Mouse (Mus musculus) lung, embryonic 14.5 days (tissue): Measurements from ENCODE around the gene Ifnk. TPM values are rescaled to one million over a fixed set of nuclear protein-coding genes. Genes with fewer than 3 reads are reported as not detected.
A peak's percentile ranks its signal among the peaks of the same experiment; 100 is the strongest.

ENCODE experiments used
- ATAC-seq: fragments of 200-750 bp; cut with Nextera tagmentation; 2 replicates; pipeline ENCODE4 v1.8.0; 2017; ENCODE audit warnings: mild to moderate bottlenecking, moderate TSS enrichment, moderate library complexity; ENCODE audit not compliant: insufficient read depth
- DNase-seq: peaks from one replicate; pipeline ENCODE4 v3.0.0-alpha.2; 2015
- H3K27ac ChIP-seq: fragments of 300-500 bp; sonication (generic); 2 replicates; pipeline ENCODE4 v1.5.1; 2014; ENCODE audit warnings: low read depth, mild to moderate bottlenecking, moderate library complexity
- H3K27me3 ChIP-seq: fragments of 300-500 bp; sonication (generic); 2 replicates; pipeline ENCODE4 v1.6.1; 2014; ENCODE audit warnings: low read length, control low read depth; ENCODE audit not compliant: insufficient read depth
- H3K36me3 ChIP-seq: fragments of 300-500 bp; sonication (generic); 2 replicates; pipeline ENCODE4 v1.6.1; 2014; ENCODE audit warnings: control low read depth; ENCODE audit not compliant: insufficient read depth
- H3K4me1 ChIP-seq: fragments of 300-500 bp; sonication (generic); 2 replicates; pipeline ENCODE4 v1.6.1; 2014; ENCODE audit warnings: antibody characterized with exemption, control low read depth; ENCODE audit not compliant: insufficient read depth
- H3K4me2 ChIP-seq: fragments of 300-500 bp; sonication (generic); 2 replicates; pipeline ENCODE4 v1.6.1; 2014; ENCODE audit warnings: mild to moderate bottlenecking
- H3K4me3 ChIP-seq: fragments of 300-500 bp; sonication (generic); 2 replicates; pipeline ENCODE4 v1.5.1; 2014; ENCODE audit warnings: low read depth, low read length
- H3K9ac ChIP-seq: fragments of 300-500 bp; sonication (generic); 2 replicates; pipeline ENCODE4 v1.6.1; 2014
- H3K9me3 ChIP-seq: fragments of 300-500 bp; sonication (generic); 2 replicates; pipeline ENCODE4 v1.6.1; 2016; ENCODE audit warnings: low read depth, low read length, control low read depth
- CTCF ChIP-seq: IDR thresholded peaks from 2 replicates; pipeline ENCODE4 v1.5.1; 2016; ENCODE audit warnings: antibody characterized with exemption, low read depth
- WGBS: fragments of 180-500 bp; shearing (Covaris S2); extraction: QIAGEN DNeasy Blood & Tissue Kit; methylation state at CpG from one replicate; pipeline ENCODE4 v1.1.7; 2014; 5-methylcytosine and 5-hydroxymethylcytosine counted together
- polyA plus RNA-seq: library from polyadenylated mRNA; unstranded; fragments of >200 nt; fragmentation: Nextera tagmentation; extraction: Ambion mirVana; gene quantifications from 2 replicates; pipeline ENCODE4 v1.2.1, GENCODE M21; 2014

The Ifnk gene
- polyA plus RNA-seq, 1 experiment from 2014 or later = 0.39 TPM

DNA sequence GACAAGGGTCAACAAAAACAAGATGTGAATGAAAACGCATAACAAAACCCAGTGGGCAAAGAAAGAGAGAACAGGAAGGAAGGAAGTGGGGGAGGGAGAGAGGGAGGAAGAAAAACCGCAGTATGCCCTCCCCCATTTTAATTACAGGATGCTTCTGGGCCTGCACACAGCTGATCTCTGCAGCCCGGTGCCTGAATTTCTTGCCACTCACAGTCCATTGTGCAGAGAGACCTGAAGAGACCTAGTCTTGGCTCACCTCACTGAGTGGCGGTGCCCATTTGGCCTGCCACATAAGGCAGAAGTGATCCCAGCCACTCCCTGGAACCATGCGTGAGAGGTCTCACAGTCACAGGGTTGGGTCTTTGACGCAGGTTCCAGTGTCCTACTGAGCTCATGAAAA is 13.8 kb upstream of the Ifnk start:
- TF ChIP-seq CTCF = no peak
- H3K4me2 ChIP-seq = no peak overlapping the region
- peaks cover 9% of the 10 kb centered on the region; the same call in 1 of the 2 replicates for H3K4me1 ChIP-seq
- no peaks in the 10 kb centered on the region for H3K9me3 ChIP-seq
- no peak overlapping the region for H3K9ac ChIP-seq
- H3K4me3 ChIP-seq = no peak overlapping the region
- WGBS = 62% methylated on average over 6 of the region's 6 CpGs
- no peaks in the 10 kb centered on the region for H3K36me3 ChIP-seq
- DNase-seq (no peak), ATAC-seq (no peak)
- no peak overlapping the region for H3K27ac ChIP-seq
- no peaks in the 10 kb centered on the region for H3K27me3 ChIP-seq

GRCm38 (mm10) chr4:35140317-35140716 is 11.5 kb upstream of the Ifnk start:
- no peak overlapping the region for H3K9ac ChIP-seq
- H3K9me3 ChIP-seq = no peaks in the 10 kb centered on the region
- no peak for ATAC-seq
- no peaks in the 10 kb centered on the region for H3K36me3 ChIP-seq
- H3K4me2 ChIP-seq = no peak overlapping the region
- no peak for TF ChIP-seq CTCF
- WGBS = 49% methylated on average over 6 of the region's 6 CpGs
- no peaks in the 10 kb centered on the region for H3K27me3 ChIP-seq
- H3K4me1 ChIP-seq = peaks cover 5% of the 10 kb centered on the region; the same call in 1 of the 2 replicates
- no peak overlapping the region for H3K27ac ChIP-seq
- no peak for DNase-seq
- no peak overlapping the region for H3K4me3 ChIP-seq

GRCm38 (mm10) chr4:35143472-35144102 is 8.3 kb upstream of the Ifnk start:
- Histone ChIP-seq H3K9me3 (no peaks in the 10 kb centered on the region), H3K4me2 (no peak overlapping the region), H3K4me3 (no peak overlapping the region), H3K9ac (no peak overlapping the region), H3K27me3 (no peaks in the 10 kb centered on the region), H3K36me3 (no peaks in the 10 kb centered on the region), H3K27ac (peak overlapping the region; percentile 12; the same call in 1 of the 2 replicates), H3K4me1 (no peaks in the 10 kb centered on the region)
- DNase-seq (no peak), ATAC-seq (no peak)
- WGBS = 57% methylated on average over 12 of the region's 12 CpGs
- no peak for TF ChIP-seq CTCF

- no peak overlapping the region for H3K4me3 ChIP-seq
- TF ChIP-seq CTCF = no peak
- no peaks in the 10 kb centered on the region for H3K4me1 ChIP-seq
- H3K9ac ChIP-seq = no peak overlapping the region
- no peak for DNase-seq
- H3K36me3 ChIP-seq = no peaks in the 10 kb centered on the region
- no peaks in the 10 kb centered on the region for H3K27me3 ChIP-seq
- ATAC-seq = no peak
- WGBS = 77% methylated on average over 10 of the region's 10 CpGs
- H3K4me2 ChIP-seq = no peak overlapping the region
- no peak overlapping the region for H3K27ac ChIP-seq
- H3K9me3 ChIP-seq = no peaks in the 10 kb centered on the region
Observed at GRCm38 (mm10) chr4:35145726-35146125, 6.1 kb upstream of the Ifnk start.

GRCm38 (mm10) chr4:35146597-35146996 is 5.3 kb upstream of the Ifnk start:
- Histone ChIP-seq H3K27ac (no peak overlapping the region), H3K4me1 (no peaks in the 10 kb centered on the region), H3K9ac (no peak overlapping the region), H3K36me3 (no peaks in the 10 kb centered on the region), H3K4me2 (no peak overlapping the region), H3K4me3 (no peak overlapping the region), H3K9me3 (no peaks in the 10 kb centered on the region), H3K27me3 (no peaks in the 10 kb centered on the region)
- no peak for ATAC-seq
- TF ChIP-seq CTCF = no peak
- DNase-seq = no peak
- WGBS = 77% methylated on average over 5 of the region's 5 CpGs

DNA sequence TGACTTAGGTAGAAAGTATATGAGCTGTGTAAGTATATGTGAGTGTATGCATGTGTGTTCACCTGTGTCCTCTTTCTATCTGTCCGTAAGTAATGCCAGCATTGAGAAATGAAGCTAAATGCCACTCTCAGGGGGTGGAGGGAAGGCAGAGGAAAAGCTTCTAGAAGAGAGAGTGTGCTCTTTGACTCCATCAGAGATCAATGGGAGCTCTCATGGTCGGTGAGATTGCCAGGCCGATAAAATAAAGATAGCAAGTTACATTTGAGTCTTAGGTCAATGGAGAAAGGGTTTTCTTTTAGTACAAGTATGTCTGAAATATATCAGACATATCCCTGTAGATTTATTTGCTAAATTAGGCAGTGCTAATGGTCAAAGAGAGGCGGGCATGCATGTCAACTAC is 3.5 kb upstream of the Ifnk start:
- Histone ChIP-seq H3K36me3 (no peaks in the 10 kb centered on the region), H3K9ac (no peak overlapping the region), H3K27ac (no peak overlapping the region), H3K4me2 (no peak overlapping the region), H3K9me3 (no peaks in the 10 kb centered on the region), H3K4me3 (no peak overlapping the region), H3K27me3 (no peaks in the 10 kb centered on the region), H3K4me1 (no peaks in the 10 kb centered on the region)
- 89% methylated on average over 4 of the region's 4 CpGs for WGBS
- DNase-seq (no peak), ATAC-seq (no peak)
- TF ChIP-seq CTCF = no peak

- Histone ChIP-seq H3K9ac (no peak overlapping the region), H3K9me3 (no peaks in the 10 kb centered on the region), H3K4me3 (no peak overlapping the region), H3K36me3 (no peaks in the 10 kb centered on the region), H3K27ac (no peak overlapping the region), H3K27me3 (no peaks in the 10 kb centered on the region), H3K4me2 (no peak overlapping the region), H3K4me1 (no peaks in the 10 kb centered on the region)
- WGBS = 75% methylated on average over 3 of the region's 3 CpGs
- TF ChIP-seq CTCF = no peak
- DNase-seq (no peak), ATAC-seq (no peak)
Observed at GRCm38 (mm10) chr4:35150706-35151105, 1.1 kb upstream of the Ifnk start.

- Histone ChIP-seq H3K4me1 (no peaks in the 10 kb centered on the region), H3K9me3 (no peaks in the 10 kb centered on the region), H3K27ac (no peak overlapping the region), H3K9ac (no peak overlapping the region), H3K36me3 (no peaks in the 10 kb centered on the region), H3K4me3 (no peak overlapping the region), H3K27me3 (no peaks in the 10 kb centered on the region), H3K4me2 (0 out of 2 replicates have a peak overlapping the region, but pooled peaks have one; percentile 12)
- WGBS = 20% methylated on average over 3 of the region's 3 CpGs
- no peak for ATAC-seq
- no peak for TF ChIP-seq CTCF
- DNase-seq = no peak
Observed at GRCm38 (mm10) chr4:35154051-35154450, 2.2 kb downstream of the Ifnk start.
